Mouse (Mus musculus): ENCODE results near the gene Scaf8.

DNA sequence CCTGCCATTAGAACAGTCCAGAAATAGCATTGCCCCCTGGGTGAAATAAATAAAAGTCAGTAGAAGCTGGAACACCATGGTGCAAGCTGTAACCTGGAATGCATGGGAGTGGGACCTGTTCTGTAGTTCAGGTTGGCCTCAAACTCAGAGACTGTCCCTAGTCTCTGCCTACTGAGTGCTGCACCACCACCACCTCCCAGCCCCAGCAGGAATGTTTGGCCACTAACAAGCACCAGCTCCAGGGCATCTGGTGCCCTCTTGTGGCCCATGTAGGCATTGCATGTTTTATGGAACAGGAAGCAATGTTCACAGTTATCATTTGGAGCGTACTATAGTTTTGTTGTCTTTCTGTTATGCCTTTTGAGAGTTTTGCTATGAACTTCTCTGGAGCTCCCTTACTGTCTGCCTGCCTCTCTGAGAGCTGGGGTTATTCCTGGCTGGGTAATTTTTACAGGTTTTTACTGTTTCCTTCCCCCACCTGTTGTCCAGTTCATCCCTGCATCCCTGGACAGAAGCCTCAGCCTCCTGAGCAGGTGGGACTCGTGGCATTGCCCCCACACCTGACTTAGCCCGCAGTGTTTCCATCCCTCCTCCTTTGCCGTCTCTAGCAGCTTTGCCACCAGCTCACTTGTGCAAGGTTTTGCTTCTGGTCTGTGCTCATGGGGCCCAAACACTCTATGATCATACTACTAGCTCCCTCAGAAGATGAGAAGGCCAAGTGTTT, 109.8 kb downstream of the Scaf8 start:
- no peak for TF ChIP-seq POLR2A (IDR thresholded peaks at IDR 0.05; ENCODE audit: insufficient read depth, low read depth, low read length)
- peak; percentile 69 for TF ChIP-seq CTCF (IDR thresholded peaks at IDR 0.05; ENCODE audit: insufficient read depth, low read depth, low read length)

All from olfactory bulb, adult 2 months (tissue).